Comparison of ENCODE assay signal across 19 mouse cellular contexts in genomic region chr9:70391660-70392562, GRCm38 (mm10). TPM values are rescaled to one million over a fixed set of nuclear protein-coding genes. Genes with fewer than 3 reads are reported as not detected.
DNase-seq lines count a peak whose midpoint lies in the region; ATAC-seq and TF ChIP-seq lines count a peak whose summit lies in the region.
"Had no signal": no experiment of that assay in that cellular context is flagged by ENCODE, and none has a peak within 500 bp of the region (broad histone marks: within the 10 kb centered on the region; RNA-seq: fewer than 3 reads in every experiment).

No protein-coding gene starts in this region.

- no peaks in the 10 kb centered on the region for H3K79me2 ChIP-seq in MEL (ENCODE audit: control insufficient read depth, insufficient read depth, low read length, poor library complexity)

- H3K9me3 ChIP-seq in forebrain, embryonic 16.5 days (ENCODE audit: control insufficient read depth, low read length) = no peaks in the 10 kb centered on the region
- H3K9me3 ChIP-seq in forebrain, embryonic 13.5 days (replicated peaks) = no peaks in the 10 kb centered on the region
- no peaks in the 10 kb centered on the region for H3K9me3 ChIP-seq in limb, embryonic 11.5 days (ENCODE audit: control insufficient read depth, low read length)
- no peaks in the 10 kb centered on the region for H3K9me3 ChIP-seq in limb, embryonic 10.5 days (replicated peaks)
- no peaks in the 10 kb centered on the region for H3K9me3 ChIP-seq in MEL (replicated peaks; ENCODE audit: insufficient read depth, low read length)
- no peaks in the 10 kb centered on the region for H3K9me3 ChIP-seq in neural tube, embryonic 15.5 days (replicated peaks)
- H3K9me3 ChIP-seq: embryonic facial prominence, embryonic 12.5 days; heart, embryonic 12.5 days; limb, embryonic 13.5 days; liver, embryonic 13.5 days; lung, embryonic 15.5 days; midbrain, embryonic 12.5 days; neural tube, embryonic 12.5 days had no signal

- TF ChIP-seq EP300 in MEL (IDR thresholded peaks at IDR 0.05; ENCODE audit: low read depth in 1 of 2, low read length in 2 of 2) = peak; percentile 60 to 81

- 77% methylated on average over 12 of the region's 12 CpGs for WGBS in forebrain, embryonic 16.5 days
- 79% methylated on average over 12 of the region's 12 CpGs for WGBS in forebrain, embryonic 13.5 days
- 67% methylated on average over 12 of the region's 12 CpGs for WGBS in limb, embryonic 11.5 days
- 69% methylated on average over 12 of the region's 12 CpGs for WGBS in limb, embryonic 10.5 days
- WGBS in neural tube, embryonic 15.5 days = 74% methylated on average over 12 of the region's 12 CpGs

- no peak for TF ChIP-seq CTCF in MEL (IDR thresholded peaks at IDR 0.05 in 2 of 3, conservative IDR thresholded peaks at IDR 0.05 in 1 of 3; ENCODE audit: control insufficient read depth in 1 of 3, insufficient read depth in 1 of 3, low read depth in 2 of 3, low read length in 3 of 3, poor library complexity in 1 of 3, severe bottlenecking in 1 of 3)
- no peak for TF ChIP-seq CTCF in layer of hippocampus, adult 2 months (conservative IDR thresholded peaks at IDR 0.05)

- no peak for DNase-seq in limb, embryonic 11.5 days (ENCODE audit: low spot score)
- no peak for DNase-seq in limb, embryonic 10.5 days (ENCODE audit: low spot score)
- DNase-seq in MEL (ENCODE audit: low read depth, low spot score) = peak; percentile 84
- no peak for DNase-seq in layer of hippocampus, adult 2 months (ENCODE audit: low spot score in 2 of 2)
- DNase-seq in layer of hippocampus, postnatal 10 days (ENCODE audit: low spot score in 2 of 2) = no peak
- DNase-seq: gastrocnemius, postnatal 10 days; heart, adult 11 months; liver, embryonic 13.5 days; thymus, adult 18-20 months had no signal

- no peak overlapping the region for H3K4me2 ChIP-seq in forebrain, embryonic 16.5 days (ENCODE audit: low read length)
- H3K4me2 ChIP-seq in forebrain, embryonic 13.5 days = no peak overlapping the region
- no peak overlapping the region for H3K4me2 ChIP-seq in limb, embryonic 11.5 days (ENCODE audit: low read depth, severe bottlenecking)
- 0 out of 2 replicates have a peak overlapping the region, but pooled peaks have one; percentile 13 for H3K4me2 ChIP-seq in neural tube, embryonic 15.5 days
- H3K4me2 ChIP-seq: embryonic facial prominence, embryonic 12.5 days; heart, embryonic 12.5 days; limb, embryonic 13.5 days; liver, embryonic 13.5 days; lung, embryonic 15.5 days; midbrain, embryonic 12.5 days; neural tube, embryonic 12.5 days had no signal

- no peak overlapping the region for H3K27ac ChIP-seq in forebrain, embryonic 16.5 days (ENCODE audit: low read length)
- H3K27ac ChIP-seq in forebrain, embryonic 13.5 days = no peak overlapping the region
- H3K27ac ChIP-seq in limb, embryonic 11.5 days (replicated peaks; ENCODE audit: low read depth, low read length) = no peak overlapping the region
- H3K27ac ChIP-seq in limb, embryonic 10.5 days = no peak overlapping the region
- H3K27ac ChIP-seq in MEL (ENCODE audit: control insufficient read depth, low read depth, low read length) = peak overlapping the region; percentile 80
- no peak overlapping the region for H3K27ac ChIP-seq in neural tube, embryonic 15.5 days (replicated peaks)
- H3K27ac ChIP-seq in layer of hippocampus, adult 2 months = no peak overlapping the region
- H3K27ac ChIP-seq: embryonic facial prominence, embryonic 12.5 days; limb, embryonic 13.5 days; liver, embryonic 13.5 days; lung, embryonic 15.5 days; midbrain, embryonic 12.5 days; neural tube, embryonic 12.5 days had no signal

- 0 out of 2 replicates have a peak, but pooled peaks have one; percentile 12 for ATAC-seq in forebrain, embryonic 16.5 days
- no peak for ATAC-seq in forebrain, embryonic 13.5 days
- ATAC-seq in limb, embryonic 11.5 days (ENCODE audit: insufficient number of reproducible peaks, low FRiP score, low TSS enrichment, low read depth) = 0 out of 2 replicates have a peak, but pooled peaks have one; percentile 13
- ATAC-seq in neural tube, embryonic 15.5 days (ENCODE audit: low FRiP score) = no peak

- no peaks in the 10 kb centered on the region for H3K36me3 ChIP-seq in forebrain, embryonic 16.5 days (ENCODE audit: control insufficient read depth, insufficient read depth)
- no peaks in the 10 kb centered on the region for H3K36me3 ChIP-seq in forebrain, embryonic 13.5 days (ENCODE audit: poor library complexity, severe bottlenecking)
- H3K36me3 ChIP-seq in limb, embryonic 11.5 days (ENCODE audit: control insufficient read depth, insufficient read depth, low read length) = no peaks in the 10 kb centered on the region
- H3K36me3 ChIP-seq in limb, embryonic 10.5 days = peaks cover 12% of the 10 kb centered on the region
- peaks cover 2 to 25% of the 10 kb centered on the region in 2 experiments; a peak in 3 of 4 replicates for H3K36me3 ChIP-seq in MEL (ENCODE audit: control insufficient read depth in 1 of 2, insufficient read depth in 2 of 2, low read length in 2 of 2)
- no peaks in the 10 kb centered on the region for H3K36me3 ChIP-seq in neural tube, embryonic 15.5 days
- H3K36me3 ChIP-seq: liver, embryonic 13.5 days; midbrain, embryonic 12.5 days had no signal

- H3K9ac ChIP-seq in forebrain, embryonic 16.5 days (replicated peaks; ENCODE audit: low read depth, low read length) = no peak overlapping the region
- no peak overlapping the region for H3K9ac ChIP-seq in forebrain, embryonic 13.5 days
- no peak overlapping the region for H3K9ac ChIP-seq in limb, embryonic 11.5 days (ENCODE audit: low read length)
- peak overlapping the region; percentile 54 for H3K9ac ChIP-seq in MEL (ENCODE audit: control insufficient read depth, low read depth, low read length, poor library complexity, severe bottlenecking)
- no peak overlapping the region for H3K9ac ChIP-seq in neural tube, embryonic 15.5 days (replicated peaks)
- H3K9ac ChIP-seq: embryonic facial prominence, embryonic 12.5 days; heart, embryonic 12.5 days; limb, embryonic 13.5 days; liver, embryonic 13.5 days; lung, embryonic 15.5 days; midbrain, embryonic 12.5 days; neural tube, embryonic 12.5 days had no signal

- no peak for TF ChIP-seq RAD21 in MEL (IDR thresholded peaks at IDR 0.05; ENCODE audit: low read depth, low read length)

- no peak for TF ChIP-seq POLR2A in MEL (IDR thresholded peaks at IDR 0.05; ENCODE audit: control insufficient read depth in 1 of 2, insufficient read depth in 1 of 2, low read depth in 1 of 2, low read length in 2 of 2, poor library complexity in 1 of 2)

- peaks cover 8% of the 10 kb centered on the region for H3K4me1 ChIP-seq in forebrain, embryonic 16.5 days (replicated peaks; ENCODE audit: control insufficient read depth, insufficient read depth, low read length)
- H3K4me1 ChIP-seq in forebrain, embryonic 13.5 days = no peaks in the 10 kb centered on the region
- no peaks in the 10 kb centered on the region for H3K4me1 ChIP-seq in limb, embryonic 11.5 days (ENCODE audit: control insufficient read depth, insufficient read depth, low read length)
- H3K4me1 ChIP-seq in limb, embryonic 10.5 days = peaks cover 14% of the 10 kb centered on the region
- H3K4me1 ChIP-seq in MEL (ENCODE audit: control insufficient read depth in 1 of 2, insufficient read depth in 2 of 2, low read length in 2 of 2) = peaks cover 0 to 20% of the 10 kb centered on the region in 2 experiments; a peak in 3 of 4 replicates
- peaks cover 7% of the 10 kb centered on the region for H3K4me1 ChIP-seq in neural tube, embryonic 15.5 days
- H3K4me1 ChIP-seq: embryonic facial prominence, embryonic 12.5 days; lung, embryonic 15.5 days; midbrain, embryonic 12.5 days; neural tube, embryonic 12.5 days had no signal

- no peak overlapping the region for H3K4me3 ChIP-seq in forebrain, embryonic 16.5 days (replicated peaks; ENCODE audit: low read length)
- H3K4me3 ChIP-seq in forebrain, embryonic 13.5 days = no peak overlapping the region
- H3K4me3 ChIP-seq in limb, embryonic 11.5 days (ENCODE audit: low read depth, low read length) = no peak overlapping the region
- no peak overlapping the region for H3K4me3 ChIP-seq in limb, embryonic 10.5 days
- H3K4me3 ChIP-seq in MEL (ENCODE audit: control insufficient read depth in 1 of 2, insufficient read depth in 1 of 2, low read depth in 2 of 2, low read length in 2 of 2) = peak overlapping the region; percentile 25 to 50
- H3K4me3 ChIP-seq in neural tube, embryonic 15.5 days (replicated peaks) = no peak overlapping the region
- H3K4me3 ChIP-seq in layer of hippocampus, adult 2 months = no peak overlapping the region
- H3K4me3 ChIP-seq: embryonic facial prominence, embryonic 12.5 days; erythroblast, embryonic 14.5 days; heart, embryonic 12.5 days; limb, embryonic 13.5 days; liver, embryonic 13.5 days; lung, embryonic 15.5 days; midbrain, embryonic 12.5 days; neural tube, embryonic 12.5 days had no signal

- no peaks in the 10 kb centered on the region for H3K27me3 ChIP-seq in forebrain, embryonic 16.5 days (replicated peaks; ENCODE audit: control insufficient read depth, insufficient read depth, low read length)
- H3K27me3 ChIP-seq in forebrain, embryonic 13.5 days = no peaks in the 10 kb centered on the region
- H3K27me3 ChIP-seq in limb, embryonic 11.5 days (ENCODE audit: control insufficient read depth, insufficient read depth, low read length) = no peaks in the 10 kb centered on the region
- H3K27me3 ChIP-seq in limb, embryonic 10.5 days (ENCODE audit: low read depth, poor library complexity, severe bottlenecking) = 0 out of 2 replicates have a peak, but pooled peaks cover 7% of the 10 kb centered on the region
- H3K27me3 ChIP-seq in MEL (ENCODE audit: control insufficient read depth in 1 of 2, insufficient read depth in 2 of 2, low read length in 2 of 2) = no peaks in the 10 kb centered on the region
- no peaks in the 10 kb centered on the region for H3K27me3 ChIP-seq in neural tube, embryonic 15.5 days (replicated peaks)
- H3K27me3 ChIP-seq: embryonic facial prominence, embryonic 12.5 days; heart, embryonic 12.5 days; limb, embryonic 13.5 days; liver, embryonic 13.5 days; lung, embryonic 15.5 days; midbrain, embryonic 12.5 days; neural tube, embryonic 12.5 days had no signal

TF ChIP-seq in MEL, 35 proteins besides CTCF, POLR2A, EP300 and RAD21 (continues in another document):
- TF ChIP-seq SMC3 (IDR thresholded peaks at IDR 0.05; ENCODE audit: low read depth, low read length) = no peak
- peak; percentile 71 for TF ChIP-seq ZNF384 (IDR thresholded peaks at IDR 0.05; ENCODE audit: low read depth, low read length)

RNA-seq across cellular contexts. Expression of gene Ccnb2, which starts 29.4 kb away (rescaled TPM):
- polyA plus RNA-seq in forebrain, embryonic 16.5 days (2015; fragmentation: Nextera tagmentation; extraction: Ambion mirVana) = 54.9 and 67.1 TPM in 2 replicates
- 142 and 150 TPM in 2 replicates for polyA plus RNA-seq in forebrain, embryonic 13.5 days (2015; fragmentation: Nextera tagmentation; extraction: Ambion mirVana)
- polyA plus RNA-seq in limb, embryonic 11.5 days (2014; fragmentation: Nextera tagmentation; extraction: Ambion mirVana) = 255 TPM in 2 replicates
- 223 and 245 TPM in 2 replicates for polyA plus RNA-seq in limb, embryonic 10.5 days (2016; fragmentation: Nextera tagmentation; extraction: Ambion mirVana)
- 86.5 and 103 TPM in 2 replicates for total RNA-seq in MEL (2012; rRNA removed)
- 100 to 1,000 TPM in 1 of 2 experiments, 10 to 100 TPM in 1; 97.0 to 128 TPM for polyA plus RNA-seq in MEL (2012; ENCODE audit: insufficient read depth in 1 of 2, insufficient read length in 2 of 2, low read depth in 1 of 2, low replicate concordance in 2 of 2, missing spikeins in 1 of 2)
- polyA plus RNA-seq in neural tube, embryonic 15.5 days (2015; fragmentation: Nextera tagmentation; extraction: Ambion mirVana) = 17.9 and 58.6 TPM in 2 replicates
- total RNA-seq in layer of hippocampus, adult 2 months (2021) = 1 to 10 TPM; 1.2 to 1.4 TPM
- total RNA-seq in layer of hippocampus, postnatal 10 days (2021) = 1 to 10 TPM; 4.0 to 5.5 TPM

Comparison
In these comparisons a context has a peak if more than half of its experiments do, and no peak if none do; other contexts are left out.
1. ATAC-seq: peak in forebrain, embryonic 16.5 days (single experiment) and limb, embryonic 11.5 days (single experiment); none in forebrain, embryonic 13.5 days (single experiment) and neural tube, embryonic 15.5 days (single experiment).
2. H3K4me3 ChIP-seq: peak in MEL (2 of 2); none in forebrain, embryonic 16.5 days (single experiment), forebrain, embryonic 13.5 days (single experiment), limb, embryonic 11.5 days (single experiment), limb, embryonic 10.5 days (single experiment), neural tube, embryonic 15.5 days (single experiment) and layer of hippocampus, adult 2 months (single experiment).